Mouse (Mus musculus) kidney, adult 2 months (tissue): ENCODE data around the gene Rps10. TPM values are rescaled to one million over a fixed set of nuclear protein-coding genes. Genes with fewer than 3 reads are reported as not detected.

Experiments
- DNase-seq: peaks from one replicate; pipeline ENCODE4 v3.0.0; 2021
- H3K27ac ChIP-seq: fragments of 200-500 bp; 2 replicates; pipeline ENCODE4 v1.5.1; 2012; ENCODE audit warnings: low read depth, low read length, control low read depth, inconsistent platforms; ENCODE audit not compliant: insufficient read depth
- H3K27me3 ChIP-seq: fragments of 200-500 bp; replicated peaks from 2 replicates; pipeline ENCODE4 v1.6.1; 2012; ENCODE audit warnings: mild to moderate bottlenecking, moderate library complexity, low read length, inconsistent platforms; ENCODE audit not compliant: control insufficient read depth, insufficient read depth
- H3K36me3 ChIP-seq: fragments of 200-500 bp; 2 replicates; pipeline ENCODE4 v1.6.1; 2012; ENCODE audit warnings: mild to moderate bottlenecking, moderate library complexity, low read length, inconsistent platforms; ENCODE audit not compliant: control insufficient read depth, insufficient read depth
- H3K4me1 ChIP-seq: fragments of 200-500 bp; 2 replicates; pipeline ENCODE4 v1.6.1; 2011; ENCODE audit warnings: low read length; ENCODE audit not compliant: control insufficient read depth, insufficient read depth
- H3K4me3 ChIP-seq: fragments of 200-500 bp; 2 replicates; pipeline ENCODE4 v1.5.1; 2011; ENCODE audit warnings: mild to moderate bottlenecking, low read depth, low read length, control low read depth; ENCODE audit not compliant: insufficient read depth
- CTCF ChIP-seq: fragments of 200-500 bp; conservative IDR thresholded peaks from 2 replicates; pipeline ENCODE4 v1.5.1; 2011; ENCODE audit warnings: low read depth, mild to moderate bottlenecking, control low read depth, low read length, moderate library complexity, mixed read lengths; ENCODE audit not compliant: insufficient read depth, insufficient read length
- POLR2A ChIP-seq: fragments of 200-500 bp; IDR thresholded peaks from one replicate; pipeline ENCODE4 v1.6.1; 2011; ENCODE audit warnings: low read depth, low read length, control low read depth
- WGBS: fragments of 180-500 bp; shearing (Covaris S2); methylation state at CpG from one replicate; pipeline ENCODE4 v1.1.7; 2018; 5-methylcytosine and 5-hydroxymethylcytosine counted together
- polyA plus RNA-seq: library from polyadenylated mRNA; depleted of rRNA; stranded (reverse); fragments of >200 nt; gene quantifications from 2 replicates; pipeline ENCODE4 v1.2.3, GENCODE M21; 2012

The Rps10 gene
- polyA plus RNA-seq, 1 experiment = 927 TPM

DNA sequence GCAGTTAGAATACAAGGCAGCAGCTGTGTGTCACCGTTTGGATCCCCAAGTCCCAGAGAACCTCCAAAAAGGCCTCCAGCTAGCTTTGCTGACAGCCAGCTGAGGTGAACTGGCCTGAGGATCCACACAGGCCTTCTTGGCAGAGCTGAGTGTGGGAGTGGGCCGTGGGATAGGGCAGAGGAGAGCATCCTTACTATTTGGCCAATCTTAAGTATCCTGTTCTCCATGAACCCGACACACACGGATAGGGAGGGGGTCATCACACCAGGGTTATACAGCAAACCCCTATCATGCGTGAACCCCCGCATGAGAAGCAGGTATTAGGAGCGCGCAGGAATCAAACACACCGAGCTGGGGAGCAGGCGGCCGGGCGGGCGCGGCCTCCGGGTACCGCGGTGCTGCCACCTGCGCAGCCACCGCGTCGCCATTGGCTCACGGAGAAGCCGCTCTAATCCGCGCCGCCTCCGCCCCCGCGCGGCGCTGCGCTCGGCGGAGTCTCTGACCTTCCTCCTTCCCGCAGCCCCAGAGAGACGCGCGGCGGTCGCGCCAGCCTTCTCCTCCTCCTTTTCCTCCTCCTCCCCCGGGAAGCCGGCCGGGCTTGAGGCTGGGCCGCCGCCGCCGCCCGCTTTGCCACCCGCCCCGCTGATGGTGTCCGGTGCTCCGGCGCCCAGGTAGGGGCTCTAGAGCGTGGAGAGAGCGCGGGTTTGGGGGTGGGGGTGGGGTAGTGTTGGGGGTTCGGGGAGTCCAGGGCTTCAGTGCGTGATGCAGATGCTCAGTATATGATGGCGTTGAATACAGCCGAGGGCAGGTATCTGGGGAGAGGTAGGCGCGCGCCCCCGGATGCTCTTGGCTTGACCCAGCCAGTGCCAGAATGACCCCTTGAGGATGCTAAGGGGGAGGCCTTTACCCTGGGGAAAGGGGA is 18.9 kb upstream of the Rps10 start, which contains the start of gene Pacsin1:
Pacsin1 (plus strand) TSS at position 421 of the 922 bp plus-strand sequence.
- TF ChIP-seq CTCF (no peak), POLR2A (no peak)
- Histone ChIP-seq H3K4me1 (no peaks in the 10 kb centered on the region; the same call in 1 of the 2 replicates), H3K27me3 (peaks cover 4% of the 10 kb centered on the region; the same call in 1 of the 2 replicates), H3K36me3 (no peaks in the 10 kb centered on the region), H3K27ac (no peak within 1 kb of the TSS), H3K4me3 (peak within 1 kb of the TSS; percentile 15; the same call in 1 of the 2 replicates)
- peak; percentile 40 for DNase-seq
- 4% methylated on average over 65 of the region's 65 CpGs for WGBS

- H3K27me3 ChIP-seq = peaks cover 4% of the 10 kb centered on the region; the same call in 1 of the 2 replicates
- WGBS = 71% methylated on average over 10 of the region's 10 CpGs
- no peaks in the 10 kb centered on the region for H3K36me3 ChIP-seq
- H3K27ac ChIP-seq = no peak overlapping the region
- DNase-seq = no peak
- TF ChIP-seq CTCF (no peak), POLR2A (no peak)
- H3K4me3 ChIP-seq = no peak overlapping the region
- H3K4me1 ChIP-seq = no peaks in the 10 kb centered on the region; the same call in 1 of the 2 replicates
These were observed 16.9 kb upstream of the Rps10 start for GRCm38 (mm10) chr17:27653253-27653959.

- no peak for TF ChIP-seq CTCF
- TF ChIP-seq POLR2A = no peak
- H3K4me3 ChIP-seq = no peak overlapping the region
These were observed 15.7 kb upstream of the Rps10 start for GRCm38 (mm10) chr17:27652046-27652790.

DNA sequence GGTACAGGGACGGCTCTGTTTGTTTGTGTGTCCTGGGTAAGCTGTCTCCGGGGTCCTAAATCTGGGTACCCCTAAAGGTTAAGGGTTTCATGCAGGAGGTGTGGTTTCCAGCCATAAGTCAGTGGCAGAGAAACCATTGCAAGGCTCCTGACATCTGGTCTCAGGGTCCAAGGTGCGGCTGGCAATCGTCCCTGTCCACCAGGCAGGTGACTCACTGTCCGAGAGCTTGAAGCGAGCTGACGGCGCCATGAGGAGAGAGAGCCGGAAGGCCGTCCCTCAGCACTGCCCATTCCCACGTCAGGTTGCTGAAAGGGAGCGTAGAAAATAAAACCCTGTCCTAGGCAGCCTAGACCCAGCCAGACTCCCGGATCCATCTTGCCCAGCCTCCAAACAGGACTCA is 14.1 kb upstream of the Rps10 start:
- Histone ChIP-seq H3K4me3 (no peak overlapping the region), H3K36me3 (no peaks in the 10 kb centered on the region), H3K27ac (peak overlapping the region; percentile 43; the same call in 1 of the 2 replicates), H3K27me3 (0 out of 2 replicates have a peak, but pooled peaks cover 2% of the 10 kb centered on the region), H3K4me1 (no peaks in the 10 kb centered on the region; the same call in 1 of the 2 replicates)
- WGBS = 53% methylated on average over 13 of the region's 13 CpGs
- no peak for TF ChIP-seq POLR2A
- TF ChIP-seq CTCF = no peak
- peak; percentile 85 for DNase-seq

More at GRCm38 (mm10) chr17:27652046-27652790, 15.7 kb upstream of the Rps10 start:
- H3K27me3 ChIP-seq = peaks cover 4% of the 10 kb centered on the region; the same call in 1 of the 2 replicates
- no peaks in the 10 kb centered on the region; the same call in 1 of the 2 replicates for H3K4me1 ChIP-seq
- WGBS = 77% methylated on average over 23 of the region's 23 CpGs
- H3K27ac ChIP-seq = no peak overlapping the region
- DNase-seq = no peak
- H3K36me3 ChIP-seq = no peaks in the 10 kb centered on the region

DNA sequence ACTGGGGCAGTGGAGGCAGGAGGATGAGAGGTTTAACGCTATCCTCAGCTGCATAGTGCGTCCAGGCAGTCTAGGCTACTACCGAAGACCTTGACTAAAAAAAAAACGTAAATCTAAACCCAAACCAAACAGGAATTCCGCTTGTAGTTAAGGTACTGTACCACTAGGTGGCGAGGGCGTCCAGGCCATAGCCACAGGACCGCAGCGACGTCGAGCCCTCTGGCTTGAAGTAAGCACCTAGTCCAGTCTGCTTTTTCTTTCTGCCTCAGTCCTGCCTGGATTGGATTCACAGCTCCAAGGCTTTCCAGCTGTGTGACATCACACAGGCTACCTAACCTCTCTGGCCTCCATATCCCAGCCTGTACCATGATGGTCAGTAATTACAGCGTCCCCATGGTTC is 13.7 kb upstream of the Rps10 start:
- no peak overlapping the region for H3K4me3 ChIP-seq
- peak; percentile 82 for DNase-seq
- H3K27me3 ChIP-seq = 0 out of 2 replicates have a peak, but pooled peaks cover under 1% of the 10 kb centered on the region
- peak; percentile 97 for TF ChIP-seq CTCF
- TF ChIP-seq POLR2A = no peak
- H3K4me1 ChIP-seq = no peaks in the 10 kb centered on the region; the same call in 1 of the 2 replicates
- no peaks in the 10 kb centered on the region for H3K36me3 ChIP-seq
- 7% methylated on average over 12 of the region's 12 CpGs for WGBS
- H3K27ac ChIP-seq = peak overlapping the region; percentile 26; the same call in 1 of the 2 replicates

DNA sequence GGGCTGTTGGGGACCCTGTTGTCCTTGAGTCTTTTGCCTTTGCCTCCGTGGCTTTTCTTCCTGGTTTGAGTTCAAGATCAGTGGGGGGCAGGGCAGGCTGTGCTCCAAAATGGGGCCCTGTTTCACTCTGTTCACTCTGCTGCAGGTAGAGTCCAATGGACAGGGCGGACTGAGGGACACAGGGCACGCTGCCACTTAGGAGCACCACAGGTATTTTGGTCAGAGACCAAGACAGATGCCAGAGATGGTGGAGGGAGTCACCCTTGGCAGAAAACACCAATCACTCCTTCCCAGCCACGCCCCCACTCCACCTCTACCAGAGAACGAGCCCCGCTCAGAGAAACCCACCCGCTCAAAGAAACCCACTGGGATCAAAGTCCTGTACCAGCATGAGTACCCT is 9.3 kb upstream of the Rps10 start:
- no peak overlapping the region for H3K4me3 ChIP-seq
- WGBS = 42% methylated on average over 7 of the region's 7 CpGs
- no peaks in the 10 kb centered on the region for H3K36me3 ChIP-seq
- H3K27ac ChIP-seq = no peak overlapping the region
- no peaks in the 10 kb centered on the region for H3K27me3 ChIP-seq
- TF ChIP-seq CTCF (no peak), POLR2A (no peak)
- DNase-seq = peak; percentile 50
- no peaks in the 10 kb centered on the region; the same call in 1 of the 2 replicates for H3K4me1 ChIP-seq

DNA sequence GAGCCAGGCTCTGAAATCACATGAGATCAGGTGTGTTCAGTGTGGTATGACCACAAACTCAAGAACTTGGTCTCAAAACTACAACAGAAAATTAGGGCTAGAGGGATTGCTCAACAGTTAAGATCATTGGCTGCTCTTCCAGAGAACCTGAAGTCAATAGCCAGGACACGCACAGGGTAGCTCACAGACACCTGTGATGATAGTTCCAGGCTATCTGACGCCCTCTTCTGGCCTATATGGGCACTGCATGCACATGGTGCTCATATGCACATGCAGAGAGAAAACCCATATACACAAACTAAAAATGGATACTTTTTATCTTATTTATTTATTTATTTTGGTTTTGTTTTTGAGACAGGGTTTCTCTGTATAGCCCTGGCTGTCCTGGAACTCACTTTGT is 8.1 kb upstream of the Rps10 start:
- DNase-seq = no peak
- no peaks in the 10 kb centered on the region for H3K36me3 ChIP-seq
- H3K27ac ChIP-seq = no peak overlapping the region
- TF ChIP-seq CTCF (peak; percentile 38; the same call in 1 of the 2 replicates), POLR2A (no peak)
- H3K4me1 ChIP-seq = no peaks in the 10 kb centered on the region
- H3K27me3 ChIP-seq = no peaks in the 10 kb centered on the region
- WGBS = 52% methylated on average over 2 of the region's 2 CpGs
- no peak overlapping the region for H3K4me3 ChIP-seq
